Mouse (Mus musculus) liver, embryonic 16.5 days (tissue): Measurements from ENCODE around the gene Ace. TPM values are rescaled to one million over a fixed set of nuclear protein-coding genes. Genes with fewer than 3 reads are reported as not detected.

Experiments
- ATAC-seq: fragments of 200-750 bp; cut with Nextera tagmentation; 2 replicates; pipeline ENCODE4 v1.8.0; 2017; ENCODE audit warnings: low read depth, mild to moderate bottlenecking, moderate number of reproducible peaks, moderate library complexity
- H3K27ac ChIP-seq: fragments of 300-500 bp; sonication (generic); 2 replicates; pipeline ENCODE4 v1.5.1; 2014; ENCODE audit warnings: mild to moderate bottlenecking, low read length
- H3K27me3 ChIP-seq: fragments of 300-500 bp; sonication (generic); 2 replicates; pipeline ENCODE4 v1.6.1; 2014; ENCODE audit warnings: low read depth, low read length, mixed read lengths; ENCODE audit not compliant: control insufficient read depth, insufficient read depth
- H3K36me3 ChIP-seq: fragments of 300-500 bp; sonication (generic); 2 replicates; pipeline ENCODE4 v1.6.1; 2014; ENCODE audit warnings: mild to moderate bottlenecking; ENCODE audit not compliant: control insufficient read depth, insufficient read depth
- H3K4me1 ChIP-seq: fragments of 300-500 bp; sonication (generic); 2 replicates; pipeline ENCODE4 v1.6.1; 2014; ENCODE audit warnings: low read depth, low read length, mixed read lengths; ENCODE audit not compliant: control insufficient read depth
- H3K4me2 ChIP-seq: fragments of 300-500 bp; sonication (generic); 2 replicates; pipeline ENCODE4 v1.6.1; 2014; ENCODE audit warnings: low read depth, low read length, mixed read lengths
- H3K4me3 ChIP-seq: fragments of 300-500 bp; sonication (generic); 2 replicates; pipeline ENCODE4 v1.5.1; 2014; ENCODE audit warnings: low read depth, mild to moderate bottlenecking, low read length
- H3K9ac ChIP-seq: fragments of 300-500 bp; sonication (generic); 2 replicates; pipeline ENCODE4 v1.6.1; 2014; ENCODE audit warnings: low read depth, low read length
- H3K9me3 ChIP-seq: fragments of 300-500 bp; sonication (generic); replicated peaks from 2 replicates; pipeline ENCODE4 v1.6.1; 2016; ENCODE audit warnings: low read length; ENCODE audit not compliant: control insufficient read depth
- whole genome bisulfite sequencing: fragments of 180-500 bp; shearing (Covaris S2); extraction: QIAGEN DNeasy Blood & Tissue Kit; methylation state at CpG from one replicate; pipeline ENCODE4 v1.1.7; 2014; ENCODE audit not compliant: insufficient replicate concordance; 5-methylcytosine and 5-hydroxymethylcytosine counted together
- polyA plus RNA-seq: library from polyadenylated mRNA; unstranded; fragments of >200 nt; fragmentation: Nextera tagmentation; extraction: Ambion mirVana; gene quantifications from 2 replicates; pipeline ENCODE4 v1.2.1, GENCODE M21; 2015

Ace gene
- polyA plus RNA-seq, 1 experiment from 2014 or later = 0.24 TPM

DNA sequence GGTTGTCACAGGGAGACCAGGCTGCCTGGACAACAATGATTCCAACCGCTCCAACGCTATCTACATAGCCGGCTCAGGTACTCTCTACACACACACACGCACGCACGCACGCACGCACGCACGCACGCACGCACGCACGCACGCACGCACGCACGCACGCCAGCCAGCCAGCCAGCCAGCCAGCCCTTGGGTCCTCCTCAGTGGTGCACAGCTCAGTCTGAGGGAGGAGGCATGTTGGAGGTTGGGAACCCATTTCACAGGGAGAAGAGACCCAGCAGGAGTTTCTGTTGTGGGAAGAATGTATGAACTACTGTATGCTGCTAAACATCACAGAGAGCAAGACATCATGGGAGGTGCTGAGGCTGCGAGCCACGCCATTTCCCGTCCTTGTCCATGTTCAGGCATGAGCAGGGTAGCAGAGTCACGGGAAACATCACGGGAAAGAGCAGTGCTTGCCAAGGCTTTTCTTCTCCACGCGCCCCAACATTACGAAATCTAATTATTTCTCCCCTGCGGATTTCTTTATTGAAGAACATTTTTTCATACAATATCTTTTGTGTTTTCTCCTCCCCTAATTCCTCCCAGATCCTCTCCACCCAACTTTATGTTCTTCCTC lies 11.8 kb upstream of the Ace start:
- H3K4me3 ChIP-seq = no peak overlapping the region
- H3K27me3 ChIP-seq = peaks cover 2% of the 10 kb centered on the region
- 84% methylated on average over 28 of the region's 28 CpGs for WGBS
- ATAC-seq = no peak
- H3K9me3 ChIP-seq = no peaks in the 10 kb centered on the region
- H3K4me1 ChIP-seq = no peaks in the 10 kb centered on the region; the same call in 1 of the 2 replicates
- no peak overlapping the region for H3K27ac ChIP-seq
- no peaks in the 10 kb centered on the region for H3K36me3 ChIP-seq
- no peak overlapping the region for H3K4me2 ChIP-seq
- H3K9ac ChIP-seq = no peak overlapping the region

DNA sequence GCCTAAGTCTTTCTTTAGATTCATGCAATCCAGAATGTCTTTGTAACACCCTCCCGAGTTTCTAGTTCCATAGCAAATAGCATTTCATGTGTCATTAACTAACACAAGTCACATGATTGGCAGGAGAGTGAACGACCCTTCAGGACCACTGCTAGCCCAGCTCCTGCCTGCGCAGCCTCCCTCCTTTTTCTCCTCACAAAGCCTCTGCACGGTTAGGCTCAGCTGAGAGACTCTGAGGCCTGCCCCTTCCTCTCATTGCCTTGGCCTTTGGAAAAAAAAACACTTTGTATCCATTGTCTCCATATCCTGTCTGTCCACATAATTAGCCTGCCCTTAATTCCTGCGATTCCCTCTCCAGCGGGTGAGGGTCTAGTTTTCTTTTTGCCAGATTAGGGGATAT lies 10.2 kb upstream of the Ace start:
- H3K4me2 ChIP-seq = no peak overlapping the region
- H3K9ac ChIP-seq = no peak overlapping the region
- H3K27ac ChIP-seq = no peak overlapping the region
- H3K27me3 ChIP-seq = peaks cover 2% of the 10 kb centered on the region
- ATAC-seq = no peak
- H3K36me3 ChIP-seq = no peaks in the 10 kb centered on the region
- 43% methylated on average over 6 of the region's 6 CpGs for WGBS
- no peaks in the 10 kb centered on the region for H3K9me3 ChIP-seq
- H3K4me1 ChIP-seq = no peaks in the 10 kb centered on the region; the same call in 1 of the 2 replicates
- no peak overlapping the region for H3K4me3 ChIP-seq

DNA sequence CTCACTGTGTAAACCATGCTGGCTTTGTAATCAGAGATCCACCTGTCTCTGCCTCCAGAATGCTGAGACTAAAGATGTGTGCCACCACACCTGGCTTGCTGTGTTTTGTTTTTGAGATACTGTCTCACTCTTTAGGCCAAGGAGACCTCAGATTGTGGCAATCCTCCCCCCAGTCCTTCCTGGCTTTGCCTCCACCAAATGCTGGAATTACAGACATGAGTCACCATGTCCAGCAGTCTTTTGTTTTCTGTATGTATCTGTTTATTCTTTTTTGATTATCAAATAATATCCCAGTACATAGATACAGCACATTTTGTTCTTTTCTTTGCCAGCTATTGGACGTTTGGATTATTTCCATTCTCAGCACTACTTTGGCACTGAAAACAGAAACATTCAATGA lies 9.2 kb upstream of the Ace start:
- no peak overlapping the region for H3K4me3 ChIP-seq
- no peaks in the 10 kb centered on the region; the same call in 1 of the 2 replicates for H3K4me1 ChIP-seq
- H3K27ac ChIP-seq = no peak overlapping the region
- no peaks in the 10 kb centered on the region for H3K36me3 ChIP-seq
- H3K4me2 ChIP-seq = no peak overlapping the region
- WGBS = 16% methylated on average over 1 of the region's 1 CpGs
- H3K9me3 ChIP-seq = no peaks in the 10 kb centered on the region
- no peak for ATAC-seq
- H3K27me3 ChIP-seq = peaks cover 2% of the 10 kb centered on the region
- no peak overlapping the region for H3K9ac ChIP-seq

DNA sequence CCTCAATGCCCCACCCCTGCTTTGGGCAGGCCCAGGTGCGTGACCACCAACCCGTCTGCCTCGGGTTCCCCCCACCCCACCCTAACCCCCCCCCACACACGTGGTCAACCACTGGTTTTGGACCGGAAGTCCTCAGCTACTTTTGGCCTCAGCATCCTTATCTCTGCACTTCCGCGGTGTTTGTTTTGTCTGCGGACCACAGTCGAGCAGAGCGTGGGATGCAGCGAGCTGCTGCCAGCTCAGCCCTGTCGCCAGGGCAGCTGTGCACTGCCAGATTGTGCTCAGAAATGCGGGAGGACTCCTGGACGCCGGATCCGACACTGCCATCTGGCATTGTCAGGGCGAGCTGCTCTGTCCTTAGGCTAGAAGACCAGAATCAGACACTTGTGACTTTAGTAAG lies 8.4 kb upstream of the Ace start:
- Histone ChIP-seq H3K4me2 (no peak overlapping the region), H3K27ac (no peak overlapping the region), H3K27me3 (peaks cover 2% of the 10 kb centered on the region), H3K9me3 (no peaks in the 10 kb centered on the region), H3K4me1 (no peaks in the 10 kb centered on the region; the same call in 1 of the 2 replicates), H3K4me3 (no peak overlapping the region), H3K36me3 (no peaks in the 10 kb centered on the region), H3K9ac (no peak overlapping the region)
- no peak for ATAC-seq
- WGBS = 5% methylated on average over 17 of the region's 17 CpGs

DNA sequence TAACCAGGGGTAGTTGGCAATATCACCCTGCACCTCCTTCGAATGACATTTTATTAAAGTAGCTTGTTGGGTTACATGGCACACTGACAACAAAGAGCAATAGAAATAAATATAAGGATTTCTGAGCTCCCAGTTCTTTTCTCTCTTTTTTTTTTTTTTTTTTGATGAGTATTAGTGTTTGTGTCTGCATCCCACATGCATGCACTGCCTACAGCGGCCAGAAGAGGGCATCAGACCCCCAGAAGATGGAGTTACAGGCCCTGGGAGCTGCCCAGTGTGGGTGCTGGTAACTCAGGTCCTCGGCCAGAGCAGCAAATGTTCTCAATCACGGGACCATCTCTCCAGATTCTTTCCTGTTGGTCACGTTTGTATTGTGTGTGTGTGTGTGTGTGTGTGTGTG lies 3.1 kb upstream of the Ace start:
- H3K27me3 ChIP-seq = peaks cover 39% of the 10 kb centered on the region
- H3K4me3 ChIP-seq = no peak overlapping the region
- no peak overlapping the region for H3K9ac ChIP-seq
- H3K27ac ChIP-seq = no peak overlapping the region
- H3K9me3 ChIP-seq = no peaks in the 10 kb centered on the region
- no peaks in the 10 kb centered on the region; the same call in 1 of the 2 replicates for H3K4me1 ChIP-seq
- no peaks in the 10 kb centered on the region for H3K36me3 ChIP-seq
- no peak overlapping the region for H3K4me2 ChIP-seq
- ATAC-seq = no peak
- WGBS = 53% methylated on average over 5 of the region's 5 CpGs

DNA sequence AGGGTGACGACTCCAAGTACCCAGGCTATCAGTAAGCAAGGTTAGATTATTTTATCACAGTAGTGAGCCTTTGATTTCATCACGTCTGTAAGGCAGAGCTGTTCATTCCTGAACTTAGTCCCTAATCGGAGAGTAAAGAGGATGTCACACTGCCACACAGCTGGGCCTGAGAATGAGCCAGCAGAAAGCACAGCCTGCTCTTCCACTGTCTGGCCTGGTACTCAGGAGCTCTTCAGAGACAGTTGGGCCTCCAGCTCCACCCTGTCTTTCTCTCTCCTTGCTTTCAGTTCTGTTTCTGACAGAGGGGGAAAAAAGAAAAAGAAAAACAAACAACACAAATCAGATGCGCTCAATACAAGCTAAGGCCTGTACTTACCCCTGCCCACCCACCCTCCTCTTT lies 1.5 kb upstream of the Ace start:
- H3K36me3 ChIP-seq = no peaks in the 10 kb centered on the region
- H3K27ac ChIP-seq = no peak overlapping the region
- H3K4me1 ChIP-seq = no peaks in the 10 kb centered on the region; the same call in 1 of the 2 replicates
- H3K27me3 ChIP-seq = peaks cover 51% of the 10 kb centered on the region
- no peak overlapping the region for H3K4me2 ChIP-seq
- no peak overlapping the region for H3K9ac ChIP-seq
- WGBS = 40% methylated on average over 4 of the region's 4 CpGs
- no peak for ATAC-seq
- no peak overlapping the region for H3K4me3 ChIP-seq
- H3K9me3 ChIP-seq = no peaks in the 10 kb centered on the region

DNA sequence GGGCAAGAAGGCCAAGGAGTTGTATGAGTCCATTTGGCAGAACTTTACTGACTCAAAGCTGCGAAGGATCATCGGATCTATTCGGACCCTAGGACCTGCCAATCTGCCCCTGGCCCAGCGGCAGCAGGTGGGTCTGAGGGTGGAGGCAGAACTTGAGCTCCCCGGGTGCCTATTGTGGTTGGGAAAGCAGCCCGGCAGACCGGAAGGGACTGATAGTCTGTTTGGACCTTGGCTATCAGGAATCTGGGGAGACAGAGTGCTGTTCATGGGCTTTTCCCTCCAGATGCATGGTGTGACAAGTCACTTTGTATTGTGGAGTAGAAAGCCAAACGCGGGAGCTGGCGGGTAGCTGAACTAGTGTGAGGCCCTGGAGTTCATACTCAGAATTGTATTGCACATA lies 1.2 kb downstream of the Ace start:
- ATAC-seq = no peak
- H3K4me3 ChIP-seq = no peak overlapping the region
- no peaks in the 10 kb centered on the region; the same call in 1 of the 2 replicates for H3K4me1 ChIP-seq
- H3K36me3 ChIP-seq = no peaks in the 10 kb centered on the region
- H3K27ac ChIP-seq = no peak overlapping the region
- H3K4me2 ChIP-seq = no peak overlapping the region
- 39% methylated on average over 10 of the region's 10 CpGs for WGBS
- H3K9ac ChIP-seq = no peak overlapping the region
- H3K9me3 ChIP-seq = no peaks in the 10 kb centered on the region
- peaks cover 64% of the 10 kb centered on the region for H3K27me3 ChIP-seq

DNA sequence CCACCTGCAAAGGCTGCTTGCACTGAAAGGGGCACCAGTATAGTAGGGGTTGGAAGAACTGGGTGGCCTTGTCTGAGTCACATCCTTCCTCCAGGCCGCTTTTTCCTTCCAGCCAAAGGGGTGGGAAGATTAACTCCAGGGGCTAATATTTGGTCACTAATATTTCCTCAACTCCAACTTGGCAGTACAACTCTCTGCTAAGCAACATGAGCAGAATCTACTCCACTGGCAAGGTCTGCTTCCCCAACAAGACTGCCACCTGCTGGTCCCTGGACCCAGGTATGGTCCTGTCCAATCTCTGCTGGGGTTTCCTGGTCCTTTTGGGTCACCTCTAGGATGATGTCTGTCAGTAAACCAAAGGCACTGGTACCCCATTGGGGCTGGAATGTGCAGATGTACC lies 1.8 kb downstream of the Ace start:
- Histone ChIP-seq H3K27me3 (peaks cover 67% of the 10 kb centered on the region), H3K27ac (no peak overlapping the region), H3K9ac (no peak overlapping the region), H3K9me3 (no peaks in the 10 kb centered on the region), H3K4me2 (no peak overlapping the region), H3K4me3 (no peak overlapping the region), H3K36me3 (no peaks in the 10 kb centered on the region), H3K4me1 (no peaks in the 10 kb centered on the region; the same call in 1 of the 2 replicates)
- WGBS = 19% methylated on average over 1 of the region's 1 CpGs
- ATAC-seq = no peak

DNA sequence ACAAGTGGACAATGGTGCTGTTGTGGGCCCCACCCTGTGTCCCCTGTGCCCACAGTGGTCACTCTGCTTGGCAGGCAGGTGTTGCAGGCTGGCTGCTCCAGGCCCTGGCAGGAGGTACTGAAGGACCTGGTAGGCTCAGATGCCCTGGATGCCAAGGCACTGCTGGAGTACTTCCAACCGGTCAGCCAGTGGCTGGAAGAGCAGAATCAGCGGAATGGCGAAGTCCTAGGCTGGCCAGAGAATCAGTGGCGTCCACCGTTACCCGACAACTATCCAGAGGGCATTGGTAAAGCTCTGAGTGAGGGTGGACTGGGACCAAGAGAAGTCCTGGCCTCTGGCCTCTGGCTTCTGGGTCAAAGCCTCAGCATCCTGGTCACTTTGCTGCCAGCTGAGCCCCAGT lies 6.8 kb downstream of the Ace start:
- Histone ChIP-seq H3K4me3 (no peak overlapping the region), H3K36me3 (no peaks in the 10 kb centered on the region), H3K9ac (no peak overlapping the region), H3K27ac (no peak overlapping the region), H3K4me2 (no peak overlapping the region), H3K27me3 (peaks cover 31% of the 10 kb centered on the region), H3K4me1 (no peaks in the 10 kb centered on the region), H3K9me3 (no peaks in the 10 kb centered on the region)
- WGBS = 78% methylated on average over 6 of the region's 6 CpGs
- no peak for ATAC-seq
